Mouse (Mus musculus): ENCODE results near the gene Trex1.

Trex1 gene

GRCm38 (mm10) chr9:109059136-109059903, at the start of gene Trex1:
Gene Trex1 (minus strand): TSS chr9:109059734.
- peak; percentile 84 for DNase-seq

- DNase-seq: no peak
Observed at GRCm38 (mm10) chr9:109107341-109107740, 47.8 kb upstream of the Trex1 start.

GRCm38 (mm10) chr9:109105648-109106047, 46.1 kb upstream of the Trex1 start:
- no peak for DNase-seq

- DNase-seq: no peak
Observed at GRCm38 (mm10) chr9:109105011-109105410, 45.5 kb upstream of the Trex1 start.

- DNase-seq: no peak
Observed at GRCm38 (mm10) chr9:109104083-109104482, 44.5 kb upstream of the Trex1 start.

- DNase-seq: no peak
Observed at GRCm38 (mm10) chr9:109103250-109103649, 43.7 kb upstream of the Trex1 start.

GRCm38 (mm10) chr9:109102541-109102940, 43.0 kb upstream of the Trex1 start:
- DNase-seq: no peak

GRCm38 (mm10) chr9:109101933-109102445, 42.5 kb upstream of the Trex1 start:
- DNase-seq: no peak

- no peak for DNase-seq
Observed at GRCm38 (mm10) chr9:109100307-109100928, 40.9 kb upstream of the Trex1 start.

- DNase-seq: no peak
Observed at GRCm38 (mm10) chr9:109098969-109099368, 39.4 kb upstream of the Trex1 start.

- DNase-seq: no peak
Observed at GRCm38 (mm10) chr9:109098366-109098765, 38.8 kb upstream of the Trex1 start.

- peak; percentile 66 for DNase-seq
Observed at GRCm38 (mm10) chr9:109097831-109098230, 38.3 kb upstream of the Trex1 start.

GRCm38 (mm10) chr9:109097291-109097690, 37.8 kb upstream of the Trex1 start:
- no peak for DNase-seq

- no peak for DNase-seq
Observed at GRCm38 (mm10) chr9:109096856-109097255, 37.3 kb upstream of the Trex1 start.

- DNase-seq: no peak
Observed at GRCm38 (mm10) chr9:109096251-109096661, 36.7 kb upstream of the Trex1 start.

- peak; percentile 60 for DNase-seq
Observed at GRCm38 (mm10) chr9:109095137-109095982, 35.8 kb upstream of the Trex1 start, which contains the start of gene Plxnb1. Gene Plxnb1 (plus strand): TSS chr9:109095389.

GRCm38 (mm10) chr9:109094553-109095136, 35.1 kb upstream of the Trex1 start:
- DNase-seq: no peak

GRCm38 (mm10) chr9:109093786-109094552, 34.4 kb upstream of the Trex1 start:
- no peak for DNase-seq

- no peak for DNase-seq
Observed at GRCm38 (mm10) chr9:109092799-109093198, 33.3 kb upstream of the Trex1 start.

GRCm38 (mm10) chr9:109091802-109092201, 32.3 kb upstream of the Trex1 start:
- no peak for DNase-seq

- no peak for DNase-seq
Observed at GRCm38 (mm10) chr9:109090446-109090845, 30.9 kb upstream of the Trex1 start.

- no peak for DNase-seq
Observed at GRCm38 (mm10) chr9:109087987-109088386, 28.5 kb upstream of the Trex1 start.

All from cerebellum, adult 11-12 months (tissue).